Mouse (Mus musculus): ENCODE results near the gene Gm11214. TPM values are rescaled to one million over a fixed set of nuclear protein-coding genes. Genes with fewer than 3 reads are reported as not detected.

Gene Gm11214
- polyA plus RNA-seq, 1 experiment from 2014 or later, result not detected

DNA sequence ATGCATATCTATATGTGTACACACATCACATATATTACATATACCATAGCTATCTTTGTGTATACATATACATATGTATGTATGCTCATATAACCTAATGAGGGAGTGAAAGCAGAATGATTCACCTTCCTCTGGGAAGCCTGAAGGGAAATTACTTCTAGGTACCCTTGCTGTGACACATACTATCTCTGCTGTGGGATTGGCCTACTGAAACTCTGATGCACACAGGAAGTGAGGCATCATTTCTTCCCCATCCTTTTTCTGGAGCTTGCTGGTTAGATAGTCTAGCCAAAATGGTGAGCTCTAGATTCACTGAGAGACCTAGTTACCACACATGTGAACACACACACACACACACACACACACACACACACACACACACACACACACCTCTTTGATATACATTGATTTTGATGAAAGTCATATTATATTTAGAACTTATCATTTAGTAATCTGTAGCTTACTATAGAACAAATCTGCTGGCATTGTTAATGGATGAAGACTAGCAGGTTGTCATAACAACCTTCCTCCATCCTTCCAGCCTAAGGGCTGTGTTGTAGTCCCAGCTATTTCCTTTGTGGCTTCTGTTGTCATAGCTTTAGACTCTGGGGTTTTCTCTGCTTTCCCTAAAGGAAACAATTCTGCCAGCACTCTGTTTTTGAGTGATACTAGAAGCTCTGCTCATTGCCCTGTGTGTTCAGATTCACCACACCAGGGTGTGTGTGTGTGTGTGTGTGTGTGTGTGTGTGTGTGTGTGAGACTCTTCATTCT, 19.0 kb downstream of the Gm11214 start:
- Histone ChIP-seq H3K36me3 (ENCODE audit: control insufficient read depth, insufficient read depth, low read length) (no peaks in the 10 kb centered on the region), H3K27me3 (ENCODE audit: control insufficient read depth, insufficient read depth, low read length) (no peaks in the 10 kb centered on the region), H3K4me2 (ENCODE audit: low read depth, severe bottlenecking) (no peak overlapping the region), H3K9ac (ENCODE audit: low read length) (no peak overlapping the region), H3K4me1 (ENCODE audit: control insufficient read depth, insufficient read depth, low read length) (no peaks in the 10 kb centered on the region), H3K9me3 (ENCODE audit: control insufficient read depth, low read length) (no peaks in the 10 kb centered on the region), H3K27ac (replicated peaks; ENCODE audit: low read depth, low read length) (no peak overlapping the region), H3K4me3 (ENCODE audit: low read depth, low read length) (no peak overlapping the region)
- DNase-seq (ENCODE audit: low spot score) (no peak), ATAC-seq (ENCODE audit: insufficient number of reproducible peaks, low FRiP score, low TSS enrichment, low read depth) (no peak)

DNA sequence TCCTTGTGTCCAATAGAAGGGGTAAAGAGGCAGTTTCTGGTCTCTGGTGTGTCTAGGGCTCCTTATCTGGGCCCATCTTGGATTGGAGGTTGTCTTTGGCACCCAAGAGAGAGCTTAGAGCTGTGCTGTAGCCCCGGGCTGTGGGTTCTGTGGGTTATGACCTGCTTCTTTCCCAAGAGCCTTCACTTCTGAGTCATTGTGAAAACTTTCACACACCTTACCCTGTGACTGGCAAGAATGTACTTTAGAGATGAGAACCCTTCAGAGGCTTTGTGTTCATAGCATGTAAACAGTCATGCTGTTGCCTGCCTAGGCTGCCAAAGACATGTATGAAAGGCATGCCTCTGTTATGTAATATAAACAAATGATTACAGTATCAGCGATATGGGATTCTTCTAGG, 23.3 kb downstream of the Gm11214 start:
- Histone ChIP-seq H3K4me3 (ENCODE audit: low read depth, low read length) (no peak overlapping the region), H3K27me3 (ENCODE audit: control insufficient read depth, insufficient read depth, low read length) (no peaks in the 10 kb centered on the region), H3K9me3 (ENCODE audit: control insufficient read depth, low read length) (no peaks in the 10 kb centered on the region), H3K27ac (replicated peaks; ENCODE audit: low read depth, low read length) (no peak overlapping the region), H3K4me1 (ENCODE audit: control insufficient read depth, insufficient read depth, low read length) (no peaks in the 10 kb centered on the region), H3K9ac (ENCODE audit: low read length) (no peak overlapping the region), H3K36me3 (ENCODE audit: control insufficient read depth, insufficient read depth, low read length) (no peaks in the 10 kb centered on the region), H3K4me2 (ENCODE audit: low read depth, severe bottlenecking) (no peak overlapping the region)
- DNase-seq (ENCODE audit: low spot score) (no peak), ATAC-seq (ENCODE audit: insufficient number of reproducible peaks, low FRiP score, low TSS enrichment, low read depth) (no peak)
- 81% methylated on average over 2 of the region's 2 CpGs for WGBS

DNA sequence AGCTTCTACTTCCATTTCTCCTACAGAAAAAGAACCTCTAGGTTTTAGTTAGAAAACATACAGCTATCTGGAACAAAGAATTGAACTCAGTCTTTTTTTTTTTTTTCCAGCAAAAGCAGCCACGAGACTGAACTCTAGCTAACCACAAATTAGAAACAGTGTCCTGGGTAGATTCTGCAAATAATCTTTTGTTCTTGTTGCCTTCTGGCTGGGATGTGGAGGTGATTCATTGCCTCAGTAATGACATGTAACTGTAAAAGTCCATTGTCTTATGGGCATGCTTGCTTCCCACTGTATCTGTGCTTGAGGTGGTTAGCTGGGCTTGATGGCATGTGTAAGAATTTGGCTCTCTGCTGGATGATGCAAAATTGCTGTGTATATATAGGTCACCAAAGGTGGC, 24.6 kb downstream of the Gm11214 start:
- Histone ChIP-seq H3K4me3 (ENCODE audit: low read depth, low read length) (no peak overlapping the region), H3K27ac (replicated peaks; ENCODE audit: low read depth, low read length) (no peak overlapping the region), H3K27me3 (ENCODE audit: control insufficient read depth, insufficient read depth, low read length) (no peaks in the 10 kb centered on the region), H3K9me3 (ENCODE audit: control insufficient read depth, low read length) (no peaks in the 10 kb centered on the region), H3K4me1 (ENCODE audit: control insufficient read depth, insufficient read depth, low read length) (no peaks in the 10 kb centered on the region), H3K9ac (ENCODE audit: low read length) (no peak overlapping the region), H3K36me3 (ENCODE audit: control insufficient read depth, insufficient read depth, low read length) (no peaks in the 10 kb centered on the region), H3K4me2 (ENCODE audit: low read depth, severe bottlenecking) (no peak overlapping the region)
- ATAC-seq (ENCODE audit: insufficient number of reproducible peaks, low FRiP score, low TSS enrichment, low read depth) (no peak), DNase-seq (ENCODE audit: low spot score) (no peak)
- 52% methylated on average over 1 of the region's 1 CpGs for WGBS

DNA sequence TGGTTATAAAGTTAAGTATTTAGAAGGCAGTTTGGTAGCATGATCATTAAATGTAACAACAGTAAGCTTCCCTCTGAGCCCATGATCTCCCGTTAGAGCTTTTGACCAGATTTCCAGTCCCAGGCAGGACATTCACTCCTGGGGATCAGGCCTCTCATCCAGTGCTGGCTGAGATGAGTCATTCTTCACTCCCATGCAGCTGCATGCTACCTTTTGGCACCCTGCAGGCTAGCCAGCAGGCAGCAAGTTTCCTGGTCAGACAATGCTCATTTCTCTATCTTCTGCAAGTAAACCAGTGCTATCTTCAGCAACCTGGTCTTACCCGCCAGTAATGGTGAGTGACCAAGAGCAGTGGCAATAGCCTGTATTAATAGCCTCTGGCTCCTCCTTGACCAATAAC, 30.0 kb downstream of the Gm11214 start:
- ATAC-seq (ENCODE audit: insufficient number of reproducible peaks, low FRiP score, low TSS enrichment, low read depth), result no peak

DNA sequence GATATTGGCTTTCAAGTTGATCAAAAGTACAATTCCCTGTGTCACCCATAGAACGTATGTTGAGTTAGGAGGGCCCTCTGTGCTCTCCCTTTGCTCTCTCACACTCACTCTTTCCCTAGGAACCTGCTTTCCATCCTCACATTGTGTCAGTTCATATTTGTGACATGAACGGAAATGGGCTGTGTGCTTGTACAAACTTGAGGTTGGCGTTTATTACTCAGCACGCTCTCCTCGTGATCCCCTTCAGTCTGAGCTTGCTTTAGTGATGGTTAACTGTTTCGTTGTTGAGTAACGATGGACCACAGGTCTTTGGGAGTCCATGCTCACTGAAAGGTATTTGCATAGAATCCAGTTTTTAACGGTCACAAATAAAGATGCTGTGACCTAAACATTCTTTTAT, 36.1 kb downstream of the Gm11214 start:
- Histone ChIP-seq H3K4me2 (ENCODE audit: low read depth, severe bottlenecking) (no peak overlapping the region), H3K27me3 (ENCODE audit: control insufficient read depth, insufficient read depth, low read length) (no peaks in the 10 kb centered on the region), H3K9ac (ENCODE audit: low read length) (no peak overlapping the region), H3K9me3 (ENCODE audit: control insufficient read depth, low read length) (no peaks in the 10 kb centered on the region), H3K4me3 (ENCODE audit: low read depth, low read length) (no peak overlapping the region), H3K27ac (replicated peaks; ENCODE audit: low read depth, low read length) (no peak overlapping the region), H3K36me3 (ENCODE audit: control insufficient read depth, insufficient read depth, low read length) (no peaks in the 10 kb centered on the region), H3K4me1 (ENCODE audit: control insufficient read depth, insufficient read depth, low read length) (no peaks in the 10 kb centered on the region)
- ATAC-seq (ENCODE audit: insufficient number of reproducible peaks, low FRiP score, low TSS enrichment, low read depth) (no peak), DNase-seq (ENCODE audit: low spot score) (no peak)
- WGBS, result 89% methylated on average over 8 of the region's 8 CpGs

More for the DNA sequence above, 30.0 kb downstream of the Gm11214 start:
- Histone ChIP-seq H3K27me3 (ENCODE audit: control insufficient read depth, insufficient read depth, low read length) (no peaks in the 10 kb centered on the region), H3K27ac (replicated peaks; ENCODE audit: low read depth, low read length) (no peak overlapping the region), H3K4me2 (ENCODE audit: low read depth, severe bottlenecking) (no peak overlapping the region), H3K36me3 (ENCODE audit: control insufficient read depth, insufficient read depth, low read length) (no peaks in the 10 kb centered on the region), H3K4me1 (ENCODE audit: control insufficient read depth, insufficient read depth, low read length) (no peaks in the 10 kb centered on the region), H3K4me3 (ENCODE audit: low read depth, low read length) (no peak overlapping the region), H3K9ac (ENCODE audit: low read length) (no peak overlapping the region), H3K9me3 (ENCODE audit: control insufficient read depth, low read length) (no peaks in the 10 kb centered on the region)
- no peak for DNase-seq (ENCODE audit: low spot score)
- 81% methylated on average over 2 of the region's 2 CpGs for WGBS

DNA sequence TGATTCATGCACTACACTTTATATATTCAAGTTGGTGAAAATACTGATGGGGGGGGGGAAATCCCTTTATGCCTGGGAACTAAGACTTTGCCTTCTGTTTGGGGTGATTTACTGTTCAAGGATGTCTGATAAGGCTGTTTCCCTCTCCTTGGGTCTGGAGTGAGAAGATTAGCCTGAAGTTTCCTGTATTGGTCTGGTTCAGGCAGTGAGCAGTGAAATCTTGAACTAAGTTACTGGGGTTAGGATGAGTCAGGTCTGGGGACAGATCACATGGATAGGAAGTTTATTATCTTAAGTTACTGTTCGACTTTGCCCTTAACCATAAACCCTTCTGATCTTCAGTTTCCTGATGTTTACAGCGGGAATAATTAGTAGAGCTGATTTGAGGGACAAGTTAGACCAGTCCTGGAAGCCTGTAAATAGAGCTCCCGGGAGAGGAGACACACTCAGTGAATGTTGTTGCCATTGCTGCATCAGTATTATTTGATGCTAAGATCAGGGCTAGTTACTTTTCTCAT, 37.6 kb downstream of the Gm11214 start:
- no peaks in the 10 kb centered on the region for H3K4me1 ChIP-seq (ENCODE audit: control insufficient read depth, insufficient read depth, low read length)
- DNase-seq (ENCODE audit: low spot score) (no peak), ATAC-seq (ENCODE audit: insufficient number of reproducible peaks, low FRiP score, low TSS enrichment, low read depth) (no peak)
- H3K36me3 ChIP-seq (ENCODE audit: control insufficient read depth, insufficient read depth, low read length), result no peaks in the 10 kb centered on the region
- H3K27ac ChIP-seq (replicated peaks; ENCODE audit: low read depth, low read length), result no peak overlapping the region
- no peak overlapping the region for H3K4me2 ChIP-seq (ENCODE audit: low read depth, severe bottlenecking)
- WGBS, result 50% methylated on average over 3 of the region's 3 CpGs
- no peak overlapping the region for H3K9ac ChIP-seq (ENCODE audit: low read length)
- H3K9me3 ChIP-seq (ENCODE audit: control insufficient read depth, low read length), result no peaks in the 10 kb centered on the region
- H3K4me3 ChIP-seq (ENCODE audit: low read depth, low read length), result no peak overlapping the region
- H3K27me3 ChIP-seq (ENCODE audit: control insufficient read depth, insufficient read depth, low read length), result no peaks in the 10 kb centered on the region

DNA sequence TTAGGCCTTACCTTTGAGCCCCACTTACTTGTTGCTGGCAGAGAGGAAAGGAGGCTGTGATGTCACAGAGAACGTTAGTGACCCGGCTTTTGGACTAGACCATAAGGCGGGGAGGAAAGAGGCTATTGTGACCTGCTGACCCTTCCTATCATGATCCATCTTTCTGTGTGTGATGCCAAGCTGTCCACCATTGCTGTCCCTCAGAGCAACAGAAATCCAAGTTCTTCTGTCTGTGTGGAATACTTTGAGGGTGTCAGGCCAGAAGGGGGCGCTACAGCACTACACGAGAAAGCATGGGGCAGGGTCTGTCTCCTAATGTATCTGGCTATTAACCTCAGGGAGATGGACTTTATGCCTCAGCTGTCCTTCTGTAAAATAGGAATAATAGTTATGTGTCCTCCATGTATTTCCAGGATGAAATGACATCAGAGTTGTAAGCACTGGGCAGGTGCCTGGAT, 40.8 kb downstream of the Gm11214 start, which contains the start of gene Tex48:
TSS of gene Tex48 (minus strand) at position 51 of the 458 bp plus-strand sequence.
- Histone ChIP-seq H3K9me3 (ENCODE audit: control insufficient read depth, low read length) (no peaks in the 10 kb centered on the region), H3K4me3 (ENCODE audit: low read depth, low read length) (no peak within 1 kb of the TSS), H3K4me2 (ENCODE audit: low read depth, severe bottlenecking) (no peak within 1 kb of the TSS), H3K27ac (replicated peaks; ENCODE audit: low read depth, low read length) (no peak within 1 kb of the TSS), H3K27me3 (ENCODE audit: control insufficient read depth, insufficient read depth, low read length) (no peaks in the 10 kb centered on the region), H3K36me3 (ENCODE audit: control insufficient read depth, insufficient read depth, low read length) (no peaks in the 10 kb centered on the region), H3K4me1 (ENCODE audit: control insufficient read depth, insufficient read depth, low read length) (no peaks in the 10 kb centered on the region), H3K9ac (ENCODE audit: low read length) (no peak within 1 kb of the TSS)
- DNase-seq (ENCODE audit: low spot score) (peak; percentile 66), ATAC-seq (ENCODE audit: insufficient number of reproducible peaks, low FRiP score, low TSS enrichment, low read depth) (no peak)
- 54% methylated on average over 5 of the region's 5 CpGs for WGBS

DNA sequence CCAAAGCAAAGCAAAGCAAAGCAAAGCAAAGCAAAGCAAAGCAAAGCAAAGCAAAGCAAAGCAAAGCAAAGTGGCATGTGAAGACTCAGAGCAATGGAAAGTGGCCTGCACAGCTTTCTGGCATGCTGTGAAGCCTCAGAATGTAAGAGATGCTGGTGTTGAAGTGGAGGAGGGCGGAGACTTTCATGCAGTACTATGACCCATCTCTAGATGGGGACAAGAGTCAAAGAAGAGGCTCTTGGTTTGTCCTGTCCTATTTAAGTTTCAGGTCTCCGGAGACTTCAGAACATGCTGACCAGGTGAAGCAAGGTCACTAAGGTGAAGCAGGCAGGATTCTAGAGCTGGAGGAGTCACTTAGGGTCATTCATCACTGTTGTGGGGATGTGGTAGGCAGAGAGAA, 41.3 kb downstream of the Gm11214 start:
- DNase-seq (ENCODE audit: low spot score) (no peak), ATAC-seq (ENCODE audit: insufficient number of reproducible peaks, low FRiP score, low TSS enrichment, low read depth) (no peak)
- no peak overlapping the region for H3K27ac ChIP-seq (replicated peaks; ENCODE audit: low read depth, low read length)
- no peaks in the 10 kb centered on the region for H3K27me3 ChIP-seq (ENCODE audit: control insufficient read depth, insufficient read depth, low read length)
- no peaks in the 10 kb centered on the region for H3K4me1 ChIP-seq (ENCODE audit: control insufficient read depth, insufficient read depth, low read length)
- 80% methylated on average over 2 of the region's 2 CpGs for WGBS
- H3K9me3 ChIP-seq (ENCODE audit: control insufficient read depth, low read length), result no peaks in the 10 kb centered on the region
- no peak overlapping the region for H3K9ac ChIP-seq (ENCODE audit: low read length)
- no peak overlapping the region for H3K4me3 ChIP-seq (ENCODE audit: low read depth, low read length)
- no peaks in the 10 kb centered on the region for H3K36me3 ChIP-seq (ENCODE audit: control insufficient read depth, insufficient read depth, low read length)
- no peak overlapping the region for H3K4me2 ChIP-seq (ENCODE audit: low read depth, severe bottlenecking)

Measured in limb, embryonic 11.5 days (tissue).